Mouse (Mus musculus): Measurements from ENCODE around the gene Timp1. TPM values are rescaled to one million over a fixed set of nuclear protein-coding genes. Genes with fewer than 3 reads are reported as not detected.

The Timp1 gene
- total RNA-seq, 2 experiments from 2014 or later, result 2.2 to 2.4 TPM

DNA sequence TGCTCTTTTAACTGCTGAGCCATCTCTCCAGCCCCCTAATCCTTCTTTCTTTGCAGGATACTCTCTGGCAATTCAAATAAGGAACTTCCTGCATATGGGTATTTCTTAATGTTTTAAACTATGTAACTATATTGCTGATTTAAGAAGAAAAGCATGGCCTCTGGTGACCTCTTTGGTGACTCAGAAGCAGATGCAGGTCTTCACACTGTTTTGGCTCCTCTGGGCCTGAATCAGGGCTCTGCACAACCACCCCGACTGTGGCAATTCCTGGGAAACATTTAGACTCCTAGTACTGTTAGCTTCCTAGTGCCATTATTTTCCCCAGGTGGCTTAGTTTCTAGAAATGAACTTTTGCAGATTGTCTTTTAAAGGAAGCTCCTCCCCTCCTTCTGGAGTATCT, 53.5 kb downstream of the Timp1 start:
- no peak for DNase-seq
- intact Hi-C loops (cut with DNase I), result no loop called here

Small RNA genes lying within 50 kb of the gene (microRNA-seq; reads per million reads assigned to microRNA genes)
- gene Gm24824 (not detected), gene Mir5617 (5.4 reads per million, percentile 13 among the genes with 10 or more reads in this experiment)

Other genes with a start within 250 kb of the Timp1 start
- gene Uba1, start 211.8 kb upstream of the Timp1 start, total RNA-seq (2021), result 100 to 1,000 TPM; 593 to 599 TPM
- 100 to 1,000 TPM; 214 to 232 TPM for gene Cdk16, start 182.2 kb upstream of the Timp1 start, total RNA-seq (2021)
- gene Usp11, start 166.3 kb upstream of the Timp1 start, total RNA-seq (2021), result 10 to 100 TPM; 68.3 to 68.8 TPM
- 100 to 1,000 TPM; 179 to 183 TPM for gene Araf, start 72.4 kb upstream of the Timp1 start, total RNA-seq (2021)
- 100 to 1,000 TPM; 223 to 239 TPM for gene Syn1, start 50.8 kb downstream of the Timp1 start, total RNA-seq (2021)
- 10 to 100 TPM; 11.5 to 13.4 TPM for gene Cfp, start 61.4 kb downstream of the Timp1 start, total RNA-seq (2021)
- 10 to 100 TPM; 35.0 to 36.8 TPM for gene Elk1, start 80.4 kb downstream of the Timp1 start, total RNA-seq (2021)
- 10 to 100 TPM in 1 of 2 experiments, 1 to 10 TPM in 1; 10.0 to 11.7 TPM for gene Uxt, start 91.9 kb downstream of the Timp1 start, total RNA-seq (2021)
- 10 to 100 TPM in 1 of 2 experiments, 1 to 10 TPM in 1; 9.8 to 13.6 TPM for gene Zfp182, start 192.2 kb downstream of the Timp1 start, total RNA-seq (2021)
- gene Spaca5, start 198.2 kb downstream of the Timp1 start, total RNA-seq (2021), result not detected
- 1 to 10 TPM; 4.0 to 4.1 TPM for gene Zfp300, start 219.4 kb downstream of the Timp1 start, total RNA-seq (2021)
- gene Ssxa1, start 245.7 kb downstream of the Timp1 start, total RNA-seq (2021), result not detected

All from left cerebral cortex, postnatal 4 days (tissue).